Mouse (Mus musculus): ENCODE measurements around the gene Ttc13. TPM values are rescaled to one million over a fixed set of nuclear protein-coding genes. Genes with fewer than 3 reads are reported as not detected.

Ttc13 gene
- 10 to 100 TPM; 36.7 to 38.6 TPM for total RNA-seq (2021)
- long read RNA-seq, experiment 1, transcript Ttc13-203 (21 exons, 3,148 nt), result major isoform, 13 of 53 reads
- long read RNA-seq, experiment 1, partial matches to known transcripts, result 7 of 53 reads
- long read RNA-seq, experiment 1, other reads (novel, unspliced or antisense), result 30 of 53 reads
- long read RNA-seq, experiment 2, transcript Ttc13-203 (21 exons, 3,148 nt), result major isoform, 7 of 34 reads
- long read RNA-seq, experiment 2, partial matches to known transcripts, result 2 of 34 reads
- long read RNA-seq, experiment 2, other reads (novel, unspliced or antisense), result 24 of 34 reads

DNA sequence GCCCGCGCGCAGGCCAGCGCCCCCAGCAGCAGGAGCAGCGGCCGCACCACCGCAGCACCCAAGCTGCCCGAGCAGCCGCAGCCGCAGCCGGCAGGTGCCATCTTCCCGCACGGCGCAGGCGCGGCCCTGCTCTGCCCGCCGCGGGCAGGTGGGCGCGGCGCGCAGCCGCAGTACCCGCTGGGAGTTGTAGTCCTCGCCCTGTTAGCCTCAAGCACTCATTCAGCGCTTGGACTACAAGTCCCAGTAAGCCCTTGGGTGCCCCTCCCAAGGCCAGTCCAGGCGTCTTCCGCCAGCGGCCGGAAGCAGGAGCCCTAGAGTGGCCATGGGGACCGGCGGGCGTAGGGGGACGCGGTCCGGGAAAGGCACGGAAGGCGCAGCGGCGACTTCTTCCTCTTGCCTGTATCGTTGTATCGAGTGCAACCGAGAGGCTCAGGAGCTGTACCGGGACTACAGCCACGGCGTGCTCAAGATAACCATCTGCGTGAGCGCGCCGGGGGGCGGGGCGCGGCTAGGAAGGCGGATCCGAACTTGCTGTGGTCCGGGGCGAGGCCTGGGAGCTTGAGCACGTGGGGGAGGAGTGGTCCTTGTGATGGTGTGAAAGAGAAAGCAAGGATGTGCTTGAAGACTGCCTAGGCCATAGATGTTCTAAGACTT is at the start of gene Ttc13, which contains the start of gene Arv1:
Ttc13 (minus strand) TSS at position 122 of the 654 bp plus-strand sequence.
Arv1 (plus strand) TSS at position 278 of the 654 bp plus-strand sequence.
- peak; percentile 92 to 97 for DNase-seq (ENCODE audit: low spot score in 2 of 2)

GRCm38 (mm10) chr8:124763061-124763460 is 41.3 kb upstream of the Ttc13 start:
- DNase-seq (ENCODE audit: low spot score in 2 of 2), result no peak

- DNase-seq (ENCODE audit: low spot score in 2 of 2), result no peak
These were observed 36.8 kb upstream of the Ttc13 start for GRCm38 (mm10) chr8:124758544-124758943.

- no peak for DNase-seq (ENCODE audit: low spot score in 2 of 2)
These were observed 34.8 kb upstream of the Ttc13 start for GRCm38 (mm10) chr8:124756601-124757000.

DNA sequence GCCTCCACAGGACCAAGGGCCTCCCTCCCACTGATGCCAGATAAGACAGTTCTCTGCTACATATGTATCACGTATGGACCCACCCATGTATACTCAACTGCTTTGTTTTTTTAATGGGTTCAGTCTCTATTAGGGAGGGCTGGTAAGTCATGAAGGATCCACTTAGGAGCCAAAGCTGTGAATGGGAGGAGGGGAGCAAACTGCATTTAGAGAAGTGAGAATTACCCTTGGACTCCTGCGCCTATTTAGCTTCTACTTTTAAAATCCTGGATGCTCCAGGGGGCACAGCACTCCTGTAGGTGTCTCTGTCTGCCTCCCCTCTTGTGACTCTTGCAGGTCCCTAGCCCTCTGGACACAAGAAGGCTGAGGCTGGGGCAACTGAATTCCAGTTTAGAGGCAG is 34.4 kb upstream of the Ttc13 start:
- DNase-seq (ENCODE audit: low spot score in 2 of 2), result no peak

DNA sequence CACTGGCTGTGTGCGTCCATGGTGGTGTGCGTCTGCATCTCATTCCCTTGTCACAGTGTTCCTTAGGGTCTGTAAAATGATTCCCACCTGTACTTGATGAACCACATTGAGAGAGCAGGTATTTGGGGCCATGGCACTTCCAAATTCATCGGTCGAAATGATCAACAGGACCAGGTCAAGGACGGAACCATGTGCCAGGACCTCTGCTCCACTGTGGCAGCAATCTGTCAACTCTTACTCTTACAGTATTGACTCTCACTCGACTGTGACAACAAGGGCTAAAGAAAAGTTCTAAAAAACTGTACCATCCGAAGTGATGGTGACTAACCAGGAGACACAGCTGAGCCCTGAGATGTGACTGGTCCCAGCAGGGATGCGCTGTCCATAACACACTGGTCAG is 33.7 kb upstream of the Ttc13 start:
- no peak for DNase-seq (ENCODE audit: low spot score in 2 of 2)

DNA sequence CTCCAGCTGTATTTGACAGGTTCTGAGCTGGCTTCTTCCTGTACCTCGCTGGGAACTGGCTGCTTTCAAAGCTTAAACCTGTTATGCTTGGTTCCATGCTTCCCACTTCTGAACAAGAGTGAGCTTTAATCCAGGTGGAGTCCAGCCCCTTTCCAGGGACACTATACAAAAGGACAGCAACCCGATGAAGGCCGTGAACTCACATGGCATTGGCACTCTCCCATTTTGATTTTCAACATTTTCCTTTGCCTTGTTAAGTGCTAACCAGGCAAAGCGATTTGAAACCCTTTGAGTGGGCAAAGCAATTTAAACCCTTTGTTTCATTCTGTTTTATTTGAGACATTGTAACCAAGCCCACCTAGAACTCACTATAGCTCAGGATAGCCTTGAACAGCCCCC is 33.0 kb upstream of the Ttc13 start:
- no peak for DNase-seq (ENCODE audit: low spot score in 2 of 2)

- DNase-seq (ENCODE audit: low spot score in 2 of 2), result no peak
These were observed 32.5 kb upstream of the Ttc13 start for GRCm38 (mm10) chr8:124754101-124754791.

DNA sequence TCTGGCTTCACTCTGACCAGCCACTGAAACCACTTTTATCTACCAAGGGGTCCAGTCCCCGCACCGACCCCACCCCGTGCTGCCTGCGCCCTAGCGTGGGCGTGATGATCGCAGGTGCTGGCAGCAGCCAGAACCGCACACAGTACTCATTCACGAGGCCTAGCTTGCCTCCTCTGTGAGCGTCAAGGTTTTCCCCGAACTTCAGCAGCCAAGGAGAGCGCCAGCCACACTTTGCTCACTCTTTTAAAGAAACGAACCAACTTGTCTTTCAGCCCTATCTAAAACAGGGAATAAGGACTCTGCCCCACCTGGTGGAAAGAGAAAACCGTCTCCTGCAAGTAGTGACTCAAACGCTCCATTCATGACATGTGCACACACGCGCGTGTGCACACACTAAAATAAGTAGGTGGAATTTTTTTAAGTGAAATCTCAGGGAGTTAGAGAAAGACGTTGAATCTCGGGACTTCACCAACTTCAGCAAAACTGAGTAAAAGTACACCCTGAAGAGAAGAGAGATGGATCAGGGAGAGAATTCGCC is 30.6 kb upstream of the Ttc13 start:
- no peak for DNase-seq (ENCODE audit: low spot score in 2 of 2)

DNA sequence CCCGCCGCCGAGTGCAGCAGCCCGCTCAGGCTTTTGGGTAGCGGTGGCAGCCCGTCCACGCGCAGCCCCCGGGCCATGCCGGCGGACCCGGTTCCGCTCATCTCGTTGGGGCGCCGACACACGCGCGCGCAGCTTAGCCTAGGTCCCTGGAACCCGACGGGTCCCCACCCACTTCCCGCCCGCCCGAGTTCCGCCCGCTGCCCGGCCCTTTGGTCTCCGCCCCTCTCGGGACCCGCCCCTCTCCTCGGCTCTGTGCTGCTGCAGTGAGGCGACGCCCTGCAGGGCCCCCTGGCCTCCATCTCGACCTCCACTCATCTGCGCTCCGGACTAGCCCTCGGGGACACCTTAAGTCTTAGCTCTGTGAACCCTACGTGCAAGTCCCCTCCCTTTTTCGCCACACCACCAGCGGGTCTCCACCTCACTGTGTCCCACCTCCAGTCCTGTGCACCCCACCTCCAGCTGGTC is 30.0 kb upstream of the Ttc13 start, which contains the start of gene Fam89a:
Fam89a (minus strand) TSS at position 124 of the 465 bp plus-strand sequence.
- no peak for DNase-seq (ENCODE audit: low spot score in 2 of 2)

- DNase-seq (ENCODE audit: low spot score in 2 of 2), result no peak
These were observed 29.4 kb upstream of the Ttc13 start for GRCm38 (mm10) chr8:124751191-124751590.

- no peak for DNase-seq (ENCODE audit: low spot score in 2 of 2)
These were observed 24.9 kb upstream of the Ttc13 start for GRCm38 (mm10) chr8:124746661-124747060.

DNA sequence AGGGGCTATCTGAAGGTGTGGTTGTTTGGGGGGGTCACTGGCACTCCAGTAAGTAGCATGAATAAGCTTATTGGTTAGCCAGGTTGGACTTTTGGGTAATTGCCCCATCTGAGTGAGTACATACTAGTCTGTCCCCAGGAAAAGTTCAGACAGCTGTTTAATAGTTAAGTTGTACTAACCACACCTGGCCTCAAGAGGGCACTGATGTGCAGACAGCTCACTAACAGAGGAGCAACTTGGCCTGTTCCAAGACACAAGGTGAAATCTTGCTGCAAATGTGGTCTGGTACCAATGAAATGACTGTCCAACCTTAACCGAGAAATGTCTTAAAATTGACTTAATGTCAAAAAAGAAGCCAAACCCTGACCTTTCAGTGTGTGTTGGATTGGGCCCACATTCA is 17.5 kb upstream of the Ttc13 start:
- peak in 1 of 2 experiments; percentile 7 for DNase-seq (ENCODE audit: low spot score in 2 of 2)

DNA sequence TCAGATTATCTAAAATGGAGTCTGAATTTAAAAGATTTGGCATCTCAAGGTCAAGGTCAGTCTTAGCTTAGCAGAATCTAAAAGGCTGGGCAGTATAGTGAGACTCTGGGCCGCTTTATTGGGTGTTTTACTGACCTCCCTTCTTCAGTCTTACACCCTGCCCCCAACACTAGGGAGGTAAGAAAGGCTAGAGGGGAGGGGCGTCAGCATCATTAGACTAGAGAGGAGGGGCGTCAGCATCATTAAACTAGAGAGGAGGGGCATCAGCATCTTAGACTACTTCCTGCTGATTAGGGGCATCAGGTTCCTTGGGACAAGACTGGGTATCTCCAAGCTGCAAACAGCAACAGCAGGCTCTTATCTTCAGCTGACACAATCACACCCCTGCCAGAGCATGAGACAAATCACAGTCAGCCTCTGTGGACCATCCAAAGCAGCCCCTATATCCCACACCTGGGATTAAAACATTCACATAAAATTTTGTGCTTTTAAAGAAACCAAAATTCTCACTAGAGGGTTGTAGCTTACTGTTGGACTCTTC is 13.7 kb upstream of the Ttc13 start:
- no peak for DNase-seq (ENCODE audit: low spot score in 2 of 2)

DNA sequence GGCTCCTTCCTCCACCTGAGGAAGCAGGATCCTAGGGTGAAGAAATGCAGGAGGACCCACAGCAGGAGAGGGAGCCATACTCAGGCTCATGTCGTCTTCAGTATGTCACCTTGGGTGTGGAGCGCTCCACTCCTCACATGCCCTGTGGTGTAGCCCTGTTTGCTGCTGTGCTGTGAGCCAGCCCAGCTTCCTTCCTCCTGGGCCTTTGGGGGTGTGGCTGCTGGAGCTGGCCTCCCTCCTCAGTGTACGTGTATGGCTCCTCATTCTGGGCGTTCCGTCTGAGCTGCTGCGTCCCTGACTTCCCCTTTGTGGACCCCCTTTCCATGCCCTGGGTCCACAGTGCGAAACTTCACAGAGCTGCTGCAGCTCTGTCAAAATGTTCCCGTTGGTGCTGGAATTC is 11.0 kb upstream of the Ttc13 start:
- no peak for DNase-seq (ENCODE audit: low spot score in 2 of 2)

DNA sequence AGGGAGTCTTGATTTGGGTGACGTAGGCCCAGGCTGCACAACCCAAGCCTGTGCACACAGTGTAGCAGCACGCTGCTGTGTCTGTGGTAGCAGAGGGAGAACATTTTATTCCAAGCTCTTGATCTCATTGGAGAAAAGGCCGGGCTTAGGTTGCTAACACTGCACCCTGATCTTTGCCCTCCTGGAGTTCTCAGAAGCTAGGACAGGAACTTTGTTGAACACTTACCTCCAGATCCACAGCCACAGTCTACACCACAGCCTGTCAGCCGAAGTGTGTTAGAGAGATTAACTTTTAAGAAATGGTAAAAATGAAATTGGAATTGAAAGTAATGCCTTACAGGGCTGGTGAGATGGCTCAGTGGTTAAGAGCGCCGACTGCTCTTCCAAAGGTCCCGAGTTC is 2.5 kb upstream of the Ttc13 start:
- no peak for DNase-seq (ENCODE audit: low spot score in 2 of 2)

DNA sequence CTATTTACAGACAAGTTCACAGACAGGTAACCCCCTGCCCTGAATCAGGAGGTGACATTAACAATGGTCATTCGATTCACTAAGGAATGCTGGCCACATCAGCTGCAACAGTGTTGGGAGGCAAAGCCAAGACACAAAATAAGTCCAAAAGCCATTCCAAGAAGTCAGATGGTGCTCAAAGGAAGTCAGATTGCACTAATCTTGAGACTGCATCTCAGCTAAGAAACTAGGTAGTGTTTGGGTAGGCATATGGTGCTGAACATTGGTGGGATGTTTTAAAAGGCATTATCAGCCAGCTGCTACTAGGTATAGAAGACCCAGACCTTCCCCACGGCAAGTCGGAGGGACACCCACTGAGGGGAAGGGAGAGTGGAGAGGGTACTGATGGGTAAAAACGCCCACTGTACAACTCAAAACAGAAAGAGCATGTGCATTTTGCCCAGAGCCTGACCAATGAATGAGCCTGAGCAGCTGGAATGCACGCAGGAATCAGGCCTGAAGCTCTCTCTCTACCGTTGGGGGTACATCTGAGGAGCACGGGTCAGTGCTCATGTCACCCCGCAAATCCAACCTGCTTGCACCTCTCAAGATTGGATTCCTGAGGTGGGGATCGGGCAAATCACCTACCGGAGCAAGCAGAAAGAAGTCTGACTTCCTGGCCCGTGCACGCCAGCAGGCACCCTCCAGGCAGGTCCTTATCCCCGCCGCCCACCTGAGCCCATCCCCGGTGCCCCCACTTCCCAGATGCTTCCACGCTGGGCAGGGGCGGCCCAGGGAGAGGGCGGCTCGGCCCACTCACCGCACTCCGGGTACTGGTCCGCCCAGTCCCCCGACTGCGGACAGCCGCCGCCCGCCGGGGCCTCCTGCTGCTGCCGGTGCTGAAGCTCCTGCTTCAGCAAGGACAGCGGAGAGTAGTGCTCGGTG is 583 bp downstream of the Ttc13 start:
- no peak for DNase-seq (ENCODE audit: low spot score in 2 of 2)

- DNase-seq (ENCODE audit: low spot score in 2 of 2), result no peak
These were observed 1.6 kb downstream of the Ttc13 start for GRCm38 (mm10) chr8:124720133-124720532.

- no peak for DNase-seq (ENCODE audit: low spot score in 2 of 2)
These were observed 6.0 kb downstream of the Ttc13 start for GRCm38 (mm10) chr8:124715736-124716135.

GRCm38 (mm10) chr8:124713207-124713606 is 8.6 kb downstream of the Ttc13 start:
- DNase-seq (ENCODE audit: low spot score in 2 of 2), result no peak
